8 mouse cellular contexts compared by ENCODE assay signal in genomic region chr13:64248775-64249524, GRCm38 (mm10). TPM values are rescaled to one million over a fixed set of nuclear protein-coding genes. Genes with fewer than 3 reads are reported as not detected.
DNase-seq lines count a peak whose midpoint lies in the region; ATAC-seq lines count a peak whose summit lies in the region.

No protein-coding gene starts in this region.

- H3K9ac ChIP-seq in heart, embryonic 15.5 days: peak overlapping the region; percentile 72
- peak overlapping the region; percentile 56 for H3K9ac ChIP-seq in liver, embryonic 15.5 days
- peak overlapping the region; percentile 44 for H3K9ac ChIP-seq in neural tube, embryonic 11.5 days (ENCODE audit: low read length)
- H3K9ac ChIP-seq in stomach, embryonic 16.5 days (ENCODE audit: low read length): peak overlapping the region; percentile 81

- H3K36me3 ChIP-seq in forebrain, embryonic 10.5 days (replicated peaks): no peaks in the 10 kb centered on the region
- H3K36me3 ChIP-seq in heart, embryonic 15.5 days: no peaks in the 10 kb centered on the region
- no peaks in the 10 kb centered on the region for H3K36me3 ChIP-seq in liver, embryonic 15.5 days (replicated peaks)
- H3K36me3 ChIP-seq in neural tube, embryonic 11.5 days (ENCODE audit: control insufficient read depth, insufficient read depth, low read length): no peaks in the 10 kb centered on the region
- no peaks in the 10 kb centered on the region for H3K36me3 ChIP-seq in stomach, embryonic 16.5 days (ENCODE audit: control insufficient read depth, insufficient read depth, low read length)

- peak; percentile 90 to 94 for DNase-seq in CD8-positive naive resting alpha-beta T cell, adult 2 months (ENCODE audit: low read depth in 2 of 2, low spot score in 2 of 2)
- peak; percentile 67 for DNase-seq in c-Kit-positive CD71-negative TER-119-negative erythroid progenitor cells, embryonic 14.5 days (ENCODE audit: low read depth)
- peak; percentile 82 for DNase-seq in forebrain, embryonic 10.5 days (ENCODE audit: extremely low spot score, low spot score)
- DNase-seq in kidney, postnatal 25 days: peak; percentile 90 to 94
- peak; percentile 84 for DNase-seq in neural tube, embryonic 11.5 days (ENCODE audit: low spot score)

- no peaks in the 10 kb centered on the region for H3K27me3 ChIP-seq in forebrain, embryonic 10.5 days (ENCODE audit: poor library complexity, severe bottlenecking)
- no peaks in the 10 kb centered on the region for H3K27me3 ChIP-seq in heart, embryonic 15.5 days
- no peaks in the 10 kb centered on the region for H3K27me3 ChIP-seq in liver, embryonic 15.5 days
- H3K27me3 ChIP-seq in neural tube, embryonic 11.5 days (ENCODE audit: control insufficient read depth, insufficient read depth, low read length): no peaks in the 10 kb centered on the region
- no peaks in the 10 kb centered on the region for H3K27me3 ChIP-seq in stomach, embryonic 16.5 days (ENCODE audit: control insufficient read depth, insufficient read depth, low read length)

- peaks cover 26% of the 10 kb centered on the region for H3K4me1 ChIP-seq in forebrain, embryonic 10.5 days
- H3K4me1 ChIP-seq in heart, embryonic 15.5 days (replicated peaks): peaks cover 10% of the 10 kb centered on the region
- H3K4me1 ChIP-seq in liver, embryonic 15.5 days (replicated peaks): peaks cover 31% of the 10 kb centered on the region
- no peaks in the 10 kb centered on the region for H3K4me1 ChIP-seq in neural tube, embryonic 11.5 days (ENCODE audit: control insufficient read depth, insufficient read depth, low read length)
- H3K4me1 ChIP-seq in stomach, embryonic 16.5 days (ENCODE audit: control insufficient read depth, insufficient read depth, low read length): no peaks in the 10 kb centered on the region

- peak overlapping the region; percentile 91 for H3K4me2 ChIP-seq in heart, embryonic 15.5 days
- peak overlapping the region; percentile 95 for H3K4me2 ChIP-seq in liver, embryonic 15.5 days
- H3K4me2 ChIP-seq in neural tube, embryonic 11.5 days (ENCODE audit: low read depth): peak overlapping the region; percentile 91
- H3K4me2 ChIP-seq in stomach, embryonic 16.5 days (ENCODE audit: low read depth, low read length): peak overlapping the region; percentile 93

- H3K9me3 ChIP-seq in forebrain, embryonic 10.5 days: no peaks in the 10 kb centered on the region
- H3K9me3 ChIP-seq in heart, embryonic 15.5 days (replicated peaks): no peaks in the 10 kb centered on the region
- no peaks in the 10 kb centered on the region for H3K9me3 ChIP-seq in liver, embryonic 15.5 days (replicated peaks)
- H3K9me3 ChIP-seq in neural tube, embryonic 11.5 days (ENCODE audit: control insufficient read depth, low read length): no peaks in the 10 kb centered on the region
- H3K9me3 ChIP-seq in stomach, embryonic 16.5 days (replicated peaks; ENCODE audit: control insufficient read depth, low read length): no peaks in the 10 kb centered on the region

- 8% methylated on average over 22 of the region's 22 CpGs for WGBS in forebrain, embryonic 10.5 days
- 6% methylated on average over 22 of the region's 22 CpGs for WGBS in heart, embryonic 15.5 days
- WGBS in liver, embryonic 15.5 days (ENCODE audit: insufficient replicate concordance): 3% methylated on average over 22 of the region's 22 CpGs
- 8% methylated on average over 22 of the region's 22 CpGs for WGBS in neural tube, embryonic 11.5 days
- 7% methylated on average over 22 of the region's 22 CpGs for WGBS in stomach, embryonic 16.5 days

- H3K27ac ChIP-seq in forebrain, embryonic 10.5 days: peak overlapping the region; percentile 77
- H3K27ac ChIP-seq in heart, embryonic 15.5 days: peak overlapping the region; percentile 78
- peak overlapping the region; percentile 81 for H3K27ac ChIP-seq in liver, embryonic 15.5 days (replicated peaks)
- no peak overlapping the region for H3K27ac ChIP-seq in neural tube, embryonic 11.5 days (ENCODE audit: low read depth, low read length)
- H3K27ac ChIP-seq in stomach, embryonic 16.5 days (ENCODE audit: low read length): peak overlapping the region; percentile 76

- H3K4me3 ChIP-seq in forebrain, embryonic 10.5 days: peak overlapping the region; percentile 60
- peak overlapping the region; percentile 73 for H3K4me3 ChIP-seq in heart, embryonic 15.5 days
- H3K4me3 ChIP-seq in liver, embryonic 15.5 days (replicated peaks): peak overlapping the region; percentile 69
- H3K4me3 ChIP-seq in neural tube, embryonic 11.5 days (ENCODE audit: low read depth, low read length): peak overlapping the region; percentile 37
- H3K4me3 ChIP-seq in stomach, embryonic 16.5 days (replicated peaks; ENCODE audit: low read length): peak overlapping the region; percentile 64

- ATAC-seq in heart, embryonic 15.5 days (replicated peaks; ENCODE audit: insufficient number of reproducible peaks, insufficient read depth, low FRiP score, low read depth): peak; percentile 82
- ATAC-seq in liver, embryonic 15.5 days (ENCODE audit: insufficient read depth): peak; percentile 82
- ATAC-seq in neural tube, embryonic 11.5 days (ENCODE audit: insufficient read depth, low FRiP score, low TSS enrichment): peak; percentile 79
- ATAC-seq in stomach, embryonic 16.5 days (ENCODE audit: insufficient read depth, low FRiP score): peak; percentile 83

RNA-seq across cellular contexts. Expression of gene Cdc14b, which starts 26.1 kb away (rescaled TPM):
- 18.8 TPM in 2 replicates for polyA plus RNA-seq in forebrain, embryonic 10.5 days (2016; fragmentation: Nextera tagmentation; extraction: Ambion mirVana)
- 12.1 and 12.7 TPM in 2 replicates for polyA plus RNA-seq in heart, embryonic 15.5 days (2015; fragmentation: Nextera tagmentation; extraction: Ambion mirVana)
- 8.6 and 8.8 TPM in 2 replicates for polyA plus RNA-seq in liver, embryonic 15.5 days (2015; fragmentation: Nextera tagmentation; extraction: Ambion mirVana)
- 13.4 and 16.0 TPM in 2 replicates for polyA plus RNA-seq in neural tube, embryonic 11.5 days (2014; fragmentation: Nextera tagmentation; extraction: Ambion mirVana)
- polyA plus RNA-seq in stomach, embryonic 16.5 days (2015; fragmentation: Nextera tagmentation; extraction: Ambion mirVana): 25.2 and 28.9 TPM in 2 replicates
